Mouse (Mus musculus): Measurements from ENCODE around the gene Ubr1. TPM values are rescaled to one million over a fixed set of nuclear protein-coding genes. Genes with fewer than 3 reads are reported as not detected.
A peak's percentile ranks its signal among the peaks of the same experiment; 100 is the strongest.

Ubr1 gene
- polyA plus RNA-seq, 1 experiment from 2014 or later, result 33.4 TPM

DNA sequence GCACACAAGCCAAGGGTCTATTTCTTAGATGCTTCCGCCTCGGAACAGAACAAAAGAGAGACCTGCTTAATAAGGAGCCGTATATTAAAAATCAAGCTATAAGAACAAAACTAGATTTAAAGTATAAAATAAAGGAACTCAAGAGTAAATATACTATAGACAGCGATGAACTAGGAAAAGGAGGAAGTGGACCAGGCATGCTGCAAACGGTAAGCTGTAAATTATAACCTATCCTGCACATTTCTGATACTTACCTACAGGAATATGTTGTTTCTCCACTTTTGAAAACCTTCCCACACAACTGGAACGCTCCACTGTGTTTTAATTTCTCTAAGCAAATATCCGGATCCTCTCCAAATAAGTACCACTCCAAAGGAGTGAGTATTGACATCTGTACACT, 7.4 kb downstream of the Ubr1 start:
- H3K36me3 ChIP-seq (ENCODE audit: control insufficient read depth, insufficient read depth, low read length), result no peaks in the 10 kb centered on the region
- H3K9ac ChIP-seq (ENCODE audit: low read depth, low read length), result no peak overlapping the region
- H3K27ac ChIP-seq (ENCODE audit: low read depth, low read length), result no peak overlapping the region
- no peak for ATAC-seq
- H3K4me1 ChIP-seq (ENCODE audit: control insufficient read depth, insufficient read depth, low read depth, low read length), result no peaks in the 10 kb centered on the region
- no peak overlapping the region for H3K4me3 ChIP-seq (ENCODE audit: low read length)
- no peaks in the 10 kb centered on the region for H3K27me3 ChIP-seq (replicated peaks; ENCODE audit: control insufficient read depth, insufficient read depth, low read length)
- H3K9me3 ChIP-seq (ENCODE audit: control insufficient read depth, low read length), result no peaks in the 10 kb centered on the region
- 94% methylated on average over 7 of the region's 7 CpGs for WGBS
- H3K4me2 ChIP-seq (ENCODE audit: low read length), result no peak overlapping the region

DNA sequence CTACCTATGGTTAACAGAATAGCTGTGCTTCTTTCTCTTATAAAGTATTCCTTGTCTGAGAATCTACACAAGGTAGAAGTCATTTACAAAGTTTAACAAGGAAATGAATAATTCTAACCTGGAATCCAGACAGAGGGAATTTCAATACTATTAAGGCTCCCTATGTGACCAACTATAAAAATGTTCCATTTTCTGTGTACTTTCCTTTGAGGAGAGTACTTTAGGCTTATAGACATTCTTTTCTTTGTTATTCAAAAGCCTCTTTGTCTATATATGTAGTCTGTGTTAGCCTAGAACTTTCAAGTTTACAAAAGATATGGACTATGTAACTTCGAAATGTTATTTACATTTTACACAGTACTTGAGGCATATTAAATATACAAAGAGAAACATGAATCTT, 10.3 kb downstream of the Ubr1 start:
- WGBS, result 100% methylated on average over 1 of the region's 1 CpGs
- H3K27me3 ChIP-seq (replicated peaks; ENCODE audit: control insufficient read depth, insufficient read depth, low read length), result no peaks in the 10 kb centered on the region
- no peak for ATAC-seq

DNA sequence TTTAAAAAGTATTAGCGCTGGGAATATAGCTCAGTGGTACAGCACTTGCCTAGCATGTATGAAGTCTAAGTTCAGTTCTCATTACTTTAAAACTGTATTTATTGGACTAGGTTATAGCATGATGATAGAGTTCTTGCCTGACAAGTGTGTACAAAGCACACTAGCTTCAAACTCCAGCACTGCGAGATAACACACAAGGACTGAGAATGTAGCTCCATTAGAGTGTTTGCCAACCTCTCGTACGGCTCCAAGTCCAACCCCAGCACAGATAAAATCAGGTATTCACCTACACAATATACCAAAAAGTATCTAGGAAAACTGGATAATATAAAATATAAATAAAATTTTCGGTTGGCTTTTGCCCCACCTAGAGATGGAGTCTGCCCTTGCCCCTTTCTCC, 10.7 kb downstream of the Ubr1 start:
- WGBS, result 96% methylated on average over 5 of the region's 5 CpGs
- H3K4me2 ChIP-seq (ENCODE audit: low read length), result no peak overlapping the region

More for the DNA sequence above, 10.3 kb downstream of the Ubr1 start:
- Histone ChIP-seq H3K36me3 (ENCODE audit: control insufficient read depth, insufficient read depth, low read length) (no peaks in the 10 kb centered on the region), H3K4me1 (ENCODE audit: control insufficient read depth, insufficient read depth, low read depth, low read length) (no peaks in the 10 kb centered on the region), H3K4me3 (ENCODE audit: low read length) (no peak overlapping the region), H3K4me2 (ENCODE audit: low read length) (no peak overlapping the region), H3K27ac (ENCODE audit: low read depth, low read length) (no peak overlapping the region), H3K9me3 (ENCODE audit: control insufficient read depth, low read length) (no peaks in the 10 kb centered on the region), H3K9ac (ENCODE audit: low read depth, low read length) (no peak overlapping the region)

DNA sequence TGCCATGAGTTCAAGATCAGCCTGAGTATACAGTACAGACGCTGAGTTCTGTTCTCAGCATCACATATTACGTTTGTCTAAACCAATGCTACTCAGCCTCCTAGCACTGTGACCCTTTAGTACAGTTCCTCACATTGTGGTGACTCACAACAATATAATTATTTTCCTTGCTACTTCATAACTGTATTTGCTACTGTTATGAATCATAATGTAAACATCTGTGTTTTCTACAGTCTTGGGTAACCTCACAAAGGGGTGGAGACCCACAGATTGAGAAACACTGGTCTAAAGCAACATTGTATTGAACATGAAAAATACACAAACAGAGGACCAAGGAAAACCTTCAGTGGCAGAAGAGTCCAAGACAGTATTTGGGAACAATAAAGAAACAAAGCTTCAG, 11.2 kb downstream of the Ubr1 start:
- Histone ChIP-seq H3K4me1 (ENCODE audit: control insufficient read depth, insufficient read depth, low read depth, low read length) (no peaks in the 10 kb centered on the region), H3K9me3 (ENCODE audit: control insufficient read depth, low read length) (no peaks in the 10 kb centered on the region), H3K36me3 (ENCODE audit: control insufficient read depth, insufficient read depth, low read length) (peaks cover 3% of the 10 kb centered on the region; the same call in 1 of the 2 replicates), H3K4me2 (ENCODE audit: low read length) (no peak overlapping the region), H3K27ac (ENCODE audit: low read depth, low read length) (no peak overlapping the region), H3K4me3 (ENCODE audit: low read length) (no peak overlapping the region), H3K9ac (ENCODE audit: low read depth, low read length) (no peak overlapping the region), H3K27me3 (replicated peaks; ENCODE audit: control insufficient read depth, insufficient read depth, low read length) (no peaks in the 10 kb centered on the region)
- WGBS, result 92% methylated on average over 2 of the region's 2 CpGs
- no peak for ATAC-seq

More for the DNA sequence above, 10.7 kb downstream of the Ubr1 start:
- peaks cover under 1% of the 10 kb centered on the region; the same call in 1 of the 2 replicates for H3K36me3 ChIP-seq (ENCODE audit: control insufficient read depth, insufficient read depth, low read length)
- no peaks in the 10 kb centered on the region for H3K27me3 ChIP-seq (replicated peaks; ENCODE audit: control insufficient read depth, insufficient read depth, low read length)
- no peak overlapping the region for H3K9ac ChIP-seq (ENCODE audit: low read depth, low read length)
- no peak overlapping the region for H3K4me3 ChIP-seq (ENCODE audit: low read length)
- no peak for ATAC-seq
- no peak overlapping the region for H3K27ac ChIP-seq (ENCODE audit: low read depth, low read length)
- no peaks in the 10 kb centered on the region for H3K4me1 ChIP-seq (ENCODE audit: control insufficient read depth, insufficient read depth, low read depth, low read length)
- no peaks in the 10 kb centered on the region for H3K9me3 ChIP-seq (ENCODE audit: control insufficient read depth, low read length)

DNA sequence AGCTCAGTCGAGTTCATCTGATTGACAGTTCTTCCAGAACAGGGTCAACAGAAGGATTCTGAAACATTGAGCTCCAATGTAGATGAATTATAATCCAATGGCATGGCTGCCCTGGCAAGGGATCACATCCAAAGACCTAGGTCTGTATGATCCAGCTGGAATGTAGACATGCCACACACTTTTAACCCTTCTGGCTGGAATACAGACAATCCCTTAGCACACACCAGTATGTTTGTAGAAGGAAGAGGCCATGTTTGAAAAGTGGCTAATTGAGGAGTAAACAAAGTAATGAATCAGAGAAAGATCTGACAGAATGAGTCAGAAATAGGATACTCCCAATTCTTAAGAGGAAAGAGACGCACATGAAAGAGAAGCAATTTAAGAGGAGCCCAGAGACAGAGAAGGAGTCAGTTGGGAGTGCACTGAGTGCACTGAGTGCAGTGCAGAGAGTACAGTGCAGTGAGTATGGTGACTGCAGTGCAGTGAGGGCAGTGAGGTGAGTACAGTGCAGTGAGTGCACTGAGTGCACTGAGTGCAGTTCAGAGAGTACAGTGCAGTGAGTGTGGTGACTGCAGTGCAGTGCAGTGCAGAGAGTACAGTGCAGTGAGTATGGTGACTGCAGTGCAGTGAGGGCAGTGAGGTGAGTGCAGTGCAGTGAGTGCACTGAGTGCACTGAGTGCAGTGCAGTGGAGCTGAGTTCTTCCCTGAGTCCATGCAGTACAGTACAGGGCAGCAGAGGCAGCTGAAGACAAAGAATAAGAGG, 18.2 kb downstream of the Ubr1 start:
- Histone ChIP-seq H3K9ac (ENCODE audit: low read depth, low read length) (no peak overlapping the region), H3K27ac (ENCODE audit: low read depth, low read length) (no peak overlapping the region), H3K9me3 (ENCODE audit: control insufficient read depth, low read length) (no peaks in the 10 kb centered on the region), H3K4me3 (ENCODE audit: low read length) (no peak overlapping the region), H3K27me3 (replicated peaks; ENCODE audit: control insufficient read depth, insufficient read depth, low read length) (no peaks in the 10 kb centered on the region), H3K36me3 (ENCODE audit: control insufficient read depth, insufficient read depth, low read length) (peaks cover 15% of the 10 kb centered on the region), H3K4me2 (ENCODE audit: low read length) (no peak overlapping the region), H3K4me1 (ENCODE audit: control insufficient read depth, insufficient read depth, low read depth, low read length) (no peaks in the 10 kb centered on the region)
- 0 out of 2 replicates have a peak, but pooled peaks have one; percentile 37 for ATAC-seq
- WGBS, result 79% methylated on average over 2 of the region's 2 CpGs

DNA sequence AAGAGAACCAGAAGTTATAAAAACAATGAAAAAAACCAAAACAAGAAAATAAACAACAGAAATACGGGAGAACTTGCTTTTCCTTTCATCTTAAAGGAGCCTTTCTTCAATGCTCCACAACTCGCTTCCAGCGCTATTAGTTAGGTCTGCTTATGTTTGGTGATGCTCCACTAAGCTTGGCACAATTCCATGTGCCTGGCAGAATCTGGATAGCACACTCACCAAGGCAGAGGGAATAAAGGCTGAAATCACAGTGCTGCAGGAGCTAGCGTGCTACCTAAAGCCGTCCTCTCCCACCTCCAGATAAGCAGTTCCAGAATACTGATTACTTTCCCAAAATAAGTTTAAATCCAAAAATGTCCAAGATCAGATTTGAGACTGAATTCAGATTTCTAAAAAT, 19.3 kb downstream of the Ubr1 start:
- H3K4me1 ChIP-seq (ENCODE audit: control insufficient read depth, insufficient read depth, low read depth, low read length), result no peaks in the 10 kb centered on the region
- no peak for ATAC-seq
- no peak overlapping the region for H3K4me3 ChIP-seq (ENCODE audit: low read length)
- no peaks in the 10 kb centered on the region for H3K27me3 ChIP-seq (replicated peaks; ENCODE audit: control insufficient read depth, insufficient read depth, low read length)
- no peak overlapping the region for H3K4me2 ChIP-seq (ENCODE audit: low read length)
- H3K27ac ChIP-seq (ENCODE audit: low read depth, low read length), result no peak overlapping the region
- 74% methylated on average over 5 of the region's 5 CpGs for WGBS
- no peak overlapping the region for H3K9ac ChIP-seq (ENCODE audit: low read depth, low read length)
- H3K36me3 ChIP-seq (ENCODE audit: control insufficient read depth, insufficient read depth, low read length), result peaks cover 19% of the 10 kb centered on the region
- no peaks in the 10 kb centered on the region for H3K9me3 ChIP-seq (ENCODE audit: control insufficient read depth, low read length)

DNA sequence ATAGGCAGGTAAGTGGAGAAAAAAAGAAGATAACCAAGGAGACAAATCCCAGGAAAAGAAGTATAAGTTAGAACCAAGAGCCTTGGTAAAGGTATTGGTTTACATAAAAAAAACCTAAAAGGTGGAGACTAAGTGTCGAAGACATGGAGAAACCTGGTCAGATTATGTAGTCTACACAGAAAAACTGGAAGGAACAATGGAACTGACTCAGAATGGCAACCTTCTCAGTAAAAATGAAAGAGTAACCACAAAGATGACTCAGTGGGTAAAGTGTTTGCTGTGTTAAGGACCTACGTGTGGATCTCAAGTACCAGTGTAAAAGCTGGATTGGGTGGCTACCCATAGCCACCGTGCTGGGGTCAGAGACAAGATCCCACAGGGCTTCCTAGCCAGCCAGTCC, 37.5 kb downstream of the Ubr1 start:
- ATAC-seq, result no peak
- Histone ChIP-seq H3K9ac (ENCODE audit: low read depth, low read length) (no peak overlapping the region), H3K27me3 (replicated peaks; ENCODE audit: control insufficient read depth, insufficient read depth, low read length) (no peaks in the 10 kb centered on the region), H3K9me3 (ENCODE audit: control insufficient read depth, low read length) (no peaks in the 10 kb centered on the region), H3K4me2 (ENCODE audit: low read length) (no peak overlapping the region), H3K27ac (ENCODE audit: low read depth, low read length) (no peak overlapping the region), H3K4me3 (ENCODE audit: low read length) (no peak overlapping the region), H3K36me3 (ENCODE audit: control insufficient read depth, insufficient read depth, low read length) (peaks cover 39% of the 10 kb centered on the region), H3K4me1 (ENCODE audit: control insufficient read depth, insufficient read depth, low read depth, low read length) (no peaks in the 10 kb centered on the region)
- 97% methylated on average over 3 of the region's 3 CpGs for WGBS

DNA sequence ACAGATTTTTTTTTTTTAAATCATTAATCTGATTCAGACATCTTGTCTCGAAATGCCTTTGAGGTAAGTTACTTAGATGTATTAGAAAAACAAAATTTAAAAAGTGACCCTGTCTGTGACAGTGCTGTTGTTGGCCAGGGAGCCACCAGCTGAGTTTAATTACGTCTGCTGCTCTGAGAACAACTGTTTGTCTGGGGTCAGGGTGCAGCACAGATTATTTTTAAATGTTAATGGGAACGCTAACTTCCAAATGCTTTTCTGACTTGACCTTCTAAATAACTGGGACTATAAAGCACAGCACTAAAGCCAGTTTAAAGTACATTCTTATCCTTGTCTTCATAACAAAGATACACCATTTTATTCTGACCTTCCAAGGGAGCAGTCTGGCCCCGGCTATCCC, 61.0 kb downstream of the Ubr1 start:
- Histone ChIP-seq H3K4me2 (ENCODE audit: low read length) (no peak overlapping the region), H3K4me1 (ENCODE audit: control insufficient read depth, insufficient read depth, low read depth, low read length) (no peaks in the 10 kb centered on the region), H3K9ac (ENCODE audit: low read depth, low read length) (no peak overlapping the region), H3K36me3 (ENCODE audit: control insufficient read depth, insufficient read depth, low read length) (peaks cover 13% of the 10 kb centered on the region), H3K27me3 (replicated peaks; ENCODE audit: control insufficient read depth, insufficient read depth, low read length) (no peaks in the 10 kb centered on the region), H3K27ac (ENCODE audit: low read depth, low read length) (no peak overlapping the region), H3K4me3 (ENCODE audit: low read length) (no peak overlapping the region), H3K9me3 (ENCODE audit: control insufficient read depth, low read length) (no peaks in the 10 kb centered on the region)
- no peak for ATAC-seq
- 77% methylated on average over 4 of the region's 4 CpGs for WGBS

DNA sequence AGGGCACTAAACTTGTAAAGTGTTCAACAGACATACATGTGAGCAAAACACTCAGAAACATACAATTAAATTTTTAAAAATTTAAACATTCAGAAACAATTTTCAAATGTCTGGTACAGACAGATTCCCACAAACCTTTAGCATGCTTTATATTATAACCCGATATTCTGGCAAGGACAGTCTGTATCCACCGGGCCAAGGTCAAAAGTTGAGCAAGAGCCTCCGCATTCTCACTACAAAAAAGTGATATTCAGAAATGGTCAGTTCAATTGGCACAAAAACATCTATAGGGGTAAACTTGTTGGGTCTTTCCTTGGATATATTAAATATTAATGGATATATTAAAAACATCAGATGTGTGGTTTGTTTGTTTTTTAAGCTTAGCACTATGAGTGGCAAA, 74.2 kb downstream of the Ubr1 start:
- no peak for ATAC-seq
- Histone ChIP-seq H3K9ac (ENCODE audit: low read depth, low read length) (no peak overlapping the region), H3K4me3 (ENCODE audit: low read length) (no peak overlapping the region), H3K27ac (ENCODE audit: low read depth, low read length) (no peak overlapping the region), H3K4me1 (ENCODE audit: control insufficient read depth, insufficient read depth, low read depth, low read length) (no peaks in the 10 kb centered on the region), H3K27me3 (replicated peaks; ENCODE audit: control insufficient read depth, insufficient read depth, low read length) (no peaks in the 10 kb centered on the region), H3K9me3 (ENCODE audit: control insufficient read depth, low read length) (no peaks in the 10 kb centered on the region), H3K36me3 (ENCODE audit: control insufficient read depth, insufficient read depth, low read length) (peaks cover 50% of the 10 kb centered on the region), H3K4me2 (ENCODE audit: low read length) (no peak overlapping the region)
- WGBS, result 97% methylated on average over 3 of the region's 3 CpGs

All from hindbrain, embryonic 16.5 days (tissue).